Mouse (Mus musculus): ENCODE measurements at regions not wholly inside any gene's neighbourhood (a gene's known extent, or its start where the extent isn't known, plus 50 kb on each side); places are given as distances from the start of the nearest gene placed in this dataset.

GRCm38 (mm10) chr1:184536311-184537200 lies 195.9 kb downstream of the Hlx start:
- no peaks in the 10 kb centered on the region for H3K4me1 ChIP-seq (ENCODE audit: control insufficient read depth, insufficient read depth, low read length)
- no peaks in the 10 kb centered on the region for H3K27me3 ChIP-seq (ENCODE audit: control insufficient read depth, insufficient read depth, low read length)
- H3K4me3 ChIP-seq (ENCODE audit: low read depth, low read length) = no peak overlapping the region
- H3K36me3 ChIP-seq (ENCODE audit: control insufficient read depth, insufficient read depth, low read length) = no peaks in the 10 kb centered on the region
- 71% methylated on average over 11 of the region's 11 CpGs for WGBS
- H3K4me2 ChIP-seq (replicated peaks; ENCODE audit: low read depth, low read length) = no peak overlapping the region
- no peak overlapping the region for H3K27ac ChIP-seq (ENCODE audit: low read length)
- no peak overlapping the region for H3K9ac ChIP-seq (replicated peaks; ENCODE audit: low read depth, low read length)
- H3K9me3 ChIP-seq (ENCODE audit: control insufficient read depth, low read depth, low read length) = no peaks in the 10 kb centered on the region
- no peak for ATAC-seq (ENCODE audit: insufficient number of reproducible peaks, insufficient read depth, low FRiP score, low read depth)

- no peaks in the 10 kb centered on the region for H3K4me1 ChIP-seq (ENCODE audit: control insufficient read depth, insufficient read depth, low read length)
- ATAC-seq (ENCODE audit: insufficient number of reproducible peaks, insufficient read depth, low FRiP score, low read depth) = no peak
- no peak overlapping the region for H3K4me3 ChIP-seq (ENCODE audit: low read depth, low read length)
- no peaks in the 10 kb centered on the region for H3K9me3 ChIP-seq (ENCODE audit: control insufficient read depth, low read depth, low read length)
- H3K4me2 ChIP-seq (replicated peaks; ENCODE audit: low read depth, low read length) = no peak overlapping the region
- no peak overlapping the region for H3K27ac ChIP-seq (ENCODE audit: low read length)
- no peaks in the 10 kb centered on the region for H3K36me3 ChIP-seq (ENCODE audit: control insufficient read depth, insufficient read depth, low read length)
- H3K27me3 ChIP-seq (ENCODE audit: control insufficient read depth, insufficient read depth, low read length) = no peaks in the 10 kb centered on the region
- no peak overlapping the region for H3K9ac ChIP-seq (replicated peaks; ENCODE audit: low read depth, low read length)
- WGBS = 94% methylated on average over 3 of the region's 3 CpGs
Observed at GRCm38 (mm10) chr1:184535691-184536090, 196.7 kb downstream of the Hlx start.

- H3K9ac ChIP-seq (replicated peaks; ENCODE audit: low read depth, low read length) = no peak overlapping the region
- 86% methylated on average over 4 of the region's 4 CpGs for WGBS
- H3K4me1 ChIP-seq (ENCODE audit: control insufficient read depth, insufficient read depth, low read length) = no peaks in the 10 kb centered on the region
- H3K4me2 ChIP-seq (replicated peaks; ENCODE audit: low read depth, low read length) = no peak overlapping the region
- no peaks in the 10 kb centered on the region for H3K27me3 ChIP-seq (ENCODE audit: control insufficient read depth, insufficient read depth, low read length)
- no peaks in the 10 kb centered on the region for H3K36me3 ChIP-seq (ENCODE audit: control insufficient read depth, insufficient read depth, low read length)
- H3K27ac ChIP-seq (ENCODE audit: low read length) = no peak overlapping the region
- H3K9me3 ChIP-seq (ENCODE audit: control insufficient read depth, low read depth, low read length) = no peaks in the 10 kb centered on the region
- H3K4me3 ChIP-seq (ENCODE audit: low read depth, low read length) = no peak overlapping the region
- ATAC-seq (ENCODE audit: insufficient number of reproducible peaks, insufficient read depth, low FRiP score, low read depth) = no peak
Observed at GRCm38 (mm10) chr1:184534511-184534910, 197.9 kb downstream of the Hlx start.

- H3K9ac ChIP-seq (replicated peaks; ENCODE audit: low read depth, low read length) = no peak overlapping the region
Observed at GRCm38 (mm10) chr1:184533870-184534269, 198.5 kb downstream of the Hlx start.

DNA sequence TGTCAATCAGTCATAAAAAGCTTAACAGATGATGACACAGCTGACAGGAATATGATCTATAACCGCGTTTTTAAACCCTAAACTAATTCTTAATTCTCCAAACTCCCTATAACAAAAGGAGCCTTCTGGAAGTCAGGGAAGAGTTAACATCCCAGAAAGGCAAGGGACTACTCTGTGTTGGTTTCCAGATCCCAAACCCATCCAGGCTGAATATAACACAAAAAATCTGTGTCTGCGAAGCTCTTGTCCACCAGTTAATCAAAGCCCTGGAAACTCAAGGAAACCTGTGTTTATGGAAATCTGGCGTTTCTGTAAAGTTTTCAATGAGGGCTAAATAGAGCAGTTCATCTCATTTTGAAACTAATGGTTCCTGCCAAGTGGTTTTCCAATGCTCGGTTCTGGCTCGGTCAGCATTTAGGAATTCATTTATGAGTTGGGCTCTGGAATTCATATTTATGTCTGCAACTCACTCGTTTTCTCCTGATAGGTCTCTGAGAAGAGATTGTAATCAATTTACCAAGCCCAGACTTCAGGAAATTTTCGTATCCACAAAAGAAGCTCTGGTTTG lies 199.8 kb downstream of the Hlx start:
- Histone ChIP-seq H3K27me3 (ENCODE audit: control insufficient read depth, insufficient read depth, low read length) (no peaks in the 10 kb centered on the region), H3K4me1 (ENCODE audit: control insufficient read depth, insufficient read depth, low read length) (no peaks in the 10 kb centered on the region), H3K4me3 (ENCODE audit: low read depth, low read length) (no peak overlapping the region), H3K4me2 (replicated peaks; ENCODE audit: low read depth, low read length) (no peak overlapping the region), H3K9me3 (ENCODE audit: control insufficient read depth, low read depth, low read length) (no peaks in the 10 kb centered on the region), H3K9ac (replicated peaks; ENCODE audit: low read depth, low read length) (no peak overlapping the region), H3K36me3 (ENCODE audit: control insufficient read depth, insufficient read depth, low read length) (no peaks in the 10 kb centered on the region), H3K27ac (ENCODE audit: low read length) (no peak overlapping the region)
- WGBS = 49% methylated on average over 8 of the region's 8 CpGs
- ATAC-seq (ENCODE audit: insufficient number of reproducible peaks, insufficient read depth, low FRiP score, low read depth) = no peak

More at GRCm38 (mm10) chr1:184533870-184534269, 198.5 kb downstream of the Hlx start:
- Histone ChIP-seq H3K36me3 (ENCODE audit: control insufficient read depth, insufficient read depth, low read length) (no peaks in the 10 kb centered on the region), H3K27me3 (ENCODE audit: control insufficient read depth, insufficient read depth, low read length) (no peaks in the 10 kb centered on the region), H3K9me3 (ENCODE audit: control insufficient read depth, low read depth, low read length) (no peaks in the 10 kb centered on the region), H3K4me3 (ENCODE audit: low read depth, low read length) (no peak overlapping the region), H3K4me1 (ENCODE audit: control insufficient read depth, insufficient read depth, low read length) (no peaks in the 10 kb centered on the region), H3K4me2 (replicated peaks; ENCODE audit: low read depth, low read length) (no peak overlapping the region), H3K27ac (ENCODE audit: low read length) (no peak overlapping the region)
- 46% methylated on average over 5 of the region's 5 CpGs for WGBS
- no peak for ATAC-seq (ENCODE audit: insufficient number of reproducible peaks, insufficient read depth, low FRiP score, low read depth)

DNA sequence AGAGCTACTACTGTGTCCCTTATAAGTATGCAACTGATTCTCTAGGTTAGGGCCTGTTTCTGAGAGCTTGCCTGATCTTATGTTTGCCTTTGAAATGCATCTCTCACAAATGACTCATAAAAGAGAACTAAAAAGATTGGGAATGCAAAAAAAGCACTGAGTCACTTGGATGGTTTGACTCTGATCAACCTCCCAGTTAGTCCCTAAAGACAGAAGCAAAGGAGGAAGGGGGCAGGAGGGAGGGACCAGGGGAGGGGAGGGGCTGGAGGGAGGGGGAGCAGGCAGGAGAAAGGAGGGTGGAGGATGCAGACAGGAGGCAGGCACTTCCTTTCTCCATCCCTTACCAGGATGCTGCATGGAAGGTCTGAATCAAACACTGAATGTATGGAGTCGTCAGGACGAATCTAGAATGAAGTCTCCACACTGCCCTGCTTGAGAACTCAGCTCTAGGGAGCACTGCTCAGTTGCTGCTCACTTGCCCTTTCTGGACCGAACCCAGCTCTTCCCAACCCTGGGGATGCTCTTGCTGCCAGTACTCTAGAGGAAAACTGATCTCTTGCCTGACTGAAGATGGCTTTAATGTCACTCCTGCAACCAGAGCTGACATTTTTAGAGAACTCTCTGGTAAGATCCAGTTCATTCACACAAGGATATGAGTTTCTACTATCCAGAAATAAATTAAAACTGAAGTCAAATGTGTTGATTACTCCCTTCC lies 201.7 kb downstream of the Hlx start:
- 61% methylated on average over 3 of the region's 3 CpGs for WGBS
- Histone ChIP-seq H3K36me3 (ENCODE audit: control insufficient read depth, insufficient read depth, low read length) (no peaks in the 10 kb centered on the region), H3K4me1 (ENCODE audit: control insufficient read depth, insufficient read depth, low read length) (no peaks in the 10 kb centered on the region), H3K27me3 (ENCODE audit: control insufficient read depth, insufficient read depth, low read length) (no peaks in the 10 kb centered on the region), H3K9me3 (ENCODE audit: control insufficient read depth, low read depth, low read length) (no peaks in the 10 kb centered on the region), H3K27ac (ENCODE audit: low read length) (no peak overlapping the region), H3K9ac (replicated peaks; ENCODE audit: low read depth, low read length) (no peak overlapping the region), H3K4me3 (ENCODE audit: low read depth, low read length) (no peak overlapping the region), H3K4me2 (replicated peaks; ENCODE audit: low read depth, low read length) (no peak overlapping the region)
- ATAC-seq (ENCODE audit: insufficient number of reproducible peaks, insufficient read depth, low FRiP score, low read depth) = no peak

GRCm38 (mm10) chr1:184525740-184526139 lies 206.7 kb downstream of the Hlx start:
- 86% methylated on average over 4 of the region's 4 CpGs for WGBS
- no peak overlapping the region for H3K4me2 ChIP-seq (replicated peaks; ENCODE audit: low read depth, low read length)
- no peak overlapping the region for H3K27ac ChIP-seq (ENCODE audit: low read length)
- H3K9ac ChIP-seq (replicated peaks; ENCODE audit: low read depth, low read length) = no peak overlapping the region
- H3K36me3 ChIP-seq (ENCODE audit: control insufficient read depth, insufficient read depth, low read length) = no peaks in the 10 kb centered on the region
- ATAC-seq (ENCODE audit: insufficient number of reproducible peaks, insufficient read depth, low FRiP score, low read depth) = no peak
- no peaks in the 10 kb centered on the region for H3K9me3 ChIP-seq (ENCODE audit: control insufficient read depth, low read depth, low read length)
- no peak overlapping the region for H3K4me3 ChIP-seq (ENCODE audit: low read depth, low read length)
- no peaks in the 10 kb centered on the region for H3K27me3 ChIP-seq (ENCODE audit: control insufficient read depth, insufficient read depth, low read length)
- no peaks in the 10 kb centered on the region for H3K4me1 ChIP-seq (ENCODE audit: control insufficient read depth, insufficient read depth, low read length)

DNA sequence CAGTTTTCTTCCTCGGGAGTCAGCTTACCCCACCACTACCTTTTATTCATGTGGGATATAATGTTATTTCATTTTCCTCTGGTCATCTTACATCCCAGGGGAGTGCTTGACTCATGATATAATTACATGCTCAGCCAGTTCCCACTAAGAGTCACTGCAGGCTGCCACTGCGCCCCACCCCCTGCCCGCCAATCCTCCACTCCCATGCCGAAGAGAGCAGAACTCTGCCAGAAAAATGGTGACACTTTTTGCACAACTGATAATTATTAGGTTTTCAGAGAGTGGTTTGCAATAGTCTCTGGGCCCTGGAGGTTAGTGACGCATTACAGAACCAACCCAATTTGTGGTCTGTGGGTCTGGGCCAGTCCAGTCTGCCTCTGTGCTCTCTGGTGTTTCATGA lies 212.9 kb downstream of the Hlx start:
- 70% methylated on average over 5 of the region's 5 CpGs for WGBS
- no peak for ATAC-seq (ENCODE audit: insufficient number of reproducible peaks, insufficient read depth, low FRiP score, low read depth)
- Histone ChIP-seq H3K36me3 (ENCODE audit: control insufficient read depth, insufficient read depth, low read length) (no peaks in the 10 kb centered on the region), H3K4me1 (ENCODE audit: control insufficient read depth, insufficient read depth, low read length) (no peaks in the 10 kb centered on the region), H3K27ac (ENCODE audit: low read length) (no peak overlapping the region), H3K9me3 (ENCODE audit: control insufficient read depth, low read depth, low read length) (no peaks in the 10 kb centered on the region), H3K4me3 (ENCODE audit: low read depth, low read length) (no peak overlapping the region), H3K9ac (replicated peaks; ENCODE audit: low read depth, low read length) (no peak overlapping the region), H3K4me2 (replicated peaks; ENCODE audit: low read depth, low read length) (no peak overlapping the region), H3K27me3 (ENCODE audit: control insufficient read depth, insufficient read depth, low read length) (no peaks in the 10 kb centered on the region)
